Mouse (Mus musculus) kidney, postnatal 0 days (tissue): Measurements from ENCODE around the gene Lrrc26. TPM values are rescaled to one million over a fixed set of nuclear protein-coding genes. Genes with fewer than 3 reads are reported as not detected.

ENCODE experiments used
- ATAC-seq: fragments of 200-750 bp; cut with Nextera tagmentation; replicated peaks from 2 replicates; pipeline ENCODE4 v1.8.0; 2017; ENCODE audit warnings: low read depth, moderate number of reproducible peaks, moderate TSS enrichment, moderate library complexity; ENCODE audit not compliant: low FRiP score
- DNase-seq: peaks from one replicate; pipeline ENCODE4 v3.0.0-alpha.2; 2016; ENCODE audit warnings: low spot score
- H3K27ac ChIP-seq: fragments of 300-500 bp; sonication (generic); 2 replicates; pipeline ENCODE4 v1.5.1; 2014; ENCODE audit warnings: mild to moderate bottlenecking
- H3K27me3 ChIP-seq: fragments of 300-500 bp; sonication (generic); 2 replicates; pipeline ENCODE4 v1.6.1; 2014; ENCODE audit warnings: low read length, mixed read lengths; ENCODE audit not compliant: insufficient read depth
- H3K36me3 ChIP-seq: fragments of 300-500 bp; sonication (generic); 2 replicates; pipeline ENCODE4 v1.6.1; 2014; ENCODE audit warnings: low read length, mixed read lengths; ENCODE audit not compliant: insufficient read depth
- H3K4me1 ChIP-seq: fragments of 300-500 bp; sonication (generic); replicated peaks from 2 replicates; pipeline ENCODE4 v1.6.1; 2014; ENCODE audit warnings: antibody characterized with exemption, low read length, mixed read lengths; ENCODE audit not compliant: insufficient read depth
- H3K4me2 ChIP-seq: fragments of 300-500 bp; sonication (generic); 2 replicates; pipeline ENCODE4 v1.6.1; 2014; ENCODE audit warnings: mild to moderate bottlenecking, low read length, moderate library complexity, mixed read lengths
- H3K4me3 ChIP-seq: fragments of 300-500 bp; sonication (generic); replicated peaks from 2 replicates; pipeline ENCODE4 v1.5.1; 2014; ENCODE audit warnings: low read depth, low read length
- H3K9ac ChIP-seq: fragments of 300-500 bp; sonication (generic); 2 replicates; pipeline ENCODE4 v1.6.1; 2014; ENCODE audit warnings: low read depth, low read length
- H3K9me3 ChIP-seq: fragments of 300-500 bp; sonication (generic); replicated peaks from 2 replicates; pipeline ENCODE4 v1.6.1; 2016; ENCODE audit warnings: low read length, inconsistent platforms, mixed read lengths
- CTCF ChIP-seq: IDR thresholded peaks from 2 replicates; pipeline ENCODE4 v1.5.1; 2016; ENCODE audit warnings: antibody characterized with exemption, low read depth, mild to moderate bottlenecking, moderate library complexity
- WGBS: fragments of 180-500 bp; shearing (Covaris S2); extraction: QIAGEN DNeasy Blood & Tissue Kit; methylation state at CpG from one replicate; pipeline ENCODE4 v1.1.7; 2014; 5-methylcytosine and 5-hydroxymethylcytosine counted together
- polyA plus RNA-seq: library from polyadenylated mRNA; unstranded; fragments of >200 nt; fragmentation: Nextera tagmentation; extraction: Ambion mirVana; gene quantifications from 2 replicates; pipeline ENCODE4 v1.2.1, GENCODE M21; 2015

The Lrrc26 gene
- polyA plus RNA-seq, 1 experiment from 2014 or later = 0.29 TPM

- peak overlapping the region; percentile 59 for H3K4me3 ChIP-seq
- H3K27ac ChIP-seq = peak overlapping the region; percentile 51
- peaks cover 54% of the 10 kb centered on the region for H3K36me3 ChIP-seq
- peak overlapping the region; percentile 70 for H3K9ac ChIP-seq
- DNase-seq (no peak), ATAC-seq (peak; percentile 63)
- H3K27me3 ChIP-seq = no peaks in the 10 kb centered on the region
- no peak for TF ChIP-seq CTCF
- H3K4me1 ChIP-seq = peaks cover 19% of the 10 kb centered on the region
- under 1% methylated on average over 29 of the region's 29 CpGs for WGBS
- peak overlapping the region; percentile 73 for H3K4me2 ChIP-seq
- no peaks in the 10 kb centered on the region for H3K9me3 ChIP-seq
Observed at GRCm38 (mm10) chr2:25272515-25272914, 17.2 kb upstream of the Lrrc26 start.

DNA sequence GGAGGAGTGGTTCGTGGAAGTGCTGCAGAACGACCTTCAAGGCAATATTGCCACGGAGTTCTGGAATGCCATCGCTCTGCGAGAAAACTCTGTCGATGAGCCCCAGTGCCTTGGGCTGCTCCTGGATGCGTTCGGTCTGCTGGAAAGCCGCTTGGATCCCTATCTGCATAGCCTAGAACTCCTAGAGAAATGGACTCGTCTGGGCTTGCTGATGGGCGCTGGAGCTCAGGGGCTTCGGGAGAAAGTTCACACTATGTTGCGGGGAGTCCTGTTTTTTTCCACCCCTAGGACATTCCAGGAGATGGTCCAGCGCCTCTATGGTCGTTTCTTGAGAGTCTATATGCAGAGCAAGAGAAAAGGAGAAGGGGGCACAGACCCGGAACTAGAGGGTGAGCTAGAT lies 16.7 kb upstream of the Lrrc26 start:
- Histone ChIP-seq H3K27me3 (no peaks in the 10 kb centered on the region), H3K4me1 (peaks cover 19% of the 10 kb centered on the region), H3K9ac (peak overlapping the region; percentile 70), H3K36me3 (peaks cover 59% of the 10 kb centered on the region), H3K4me3 (peak overlapping the region; percentile 59), H3K27ac (0 out of 2 replicates have a peak overlapping the region, but pooled peaks have one; percentile 51), H3K9me3 (no peaks in the 10 kb centered on the region), H3K4me2 (peak overlapping the region; percentile 73)
- DNase-seq (no peak), ATAC-seq (no peak)
- TF ChIP-seq CTCF = no peak
- WGBS = 27% methylated on average over 16 of the region's 16 CpGs

DNA sequence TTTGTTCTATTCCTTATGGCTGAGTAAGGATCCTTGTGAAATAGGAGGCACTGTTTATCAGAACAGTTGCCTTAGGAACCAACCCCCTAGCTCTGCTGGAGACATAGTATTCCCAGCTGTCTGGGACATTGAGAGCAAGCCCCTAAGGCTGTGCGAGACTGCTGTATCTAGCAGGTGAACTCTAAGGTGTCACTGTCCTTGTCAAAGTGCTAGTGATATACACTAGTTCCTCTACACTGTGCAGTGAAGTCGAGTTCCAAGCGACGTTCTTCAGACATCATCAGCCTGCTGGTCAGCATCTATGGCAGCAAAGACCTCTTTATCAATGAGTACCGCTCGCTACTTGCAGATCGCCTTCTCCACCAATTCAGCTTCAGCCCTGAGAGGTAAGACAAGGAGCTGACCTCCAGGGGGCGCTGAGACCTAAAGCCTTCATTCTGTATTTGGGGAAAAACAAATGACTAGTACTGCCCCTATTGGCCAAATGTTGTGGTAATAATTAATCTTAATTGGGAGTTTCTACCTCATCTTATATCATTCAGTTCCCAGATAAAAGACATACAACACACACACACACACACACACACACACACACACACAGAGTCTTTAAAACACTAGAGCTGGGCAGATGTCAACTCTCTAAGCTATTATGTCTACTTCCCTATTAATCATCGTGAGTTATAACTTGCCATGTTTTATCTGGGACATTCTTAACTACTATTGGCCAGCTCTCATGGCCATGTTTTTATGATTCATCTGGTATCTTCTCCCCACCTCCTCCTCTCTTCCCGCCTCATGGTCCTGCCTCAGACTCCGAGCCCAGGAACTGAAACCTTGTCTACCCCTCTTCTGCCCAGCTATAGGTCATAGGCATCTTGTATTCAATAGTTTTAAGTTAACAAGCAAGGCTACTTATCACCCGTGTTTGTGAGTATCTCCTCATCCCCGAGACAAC lies 10.5 kb upstream of the Lrrc26 start:
- DNase-seq = peak; percentile 89
- WGBS = 62% methylated on average over 13 of the region's 13 CpGs
- H3K9me3 ChIP-seq = no peaks in the 10 kb centered on the region

DNA sequence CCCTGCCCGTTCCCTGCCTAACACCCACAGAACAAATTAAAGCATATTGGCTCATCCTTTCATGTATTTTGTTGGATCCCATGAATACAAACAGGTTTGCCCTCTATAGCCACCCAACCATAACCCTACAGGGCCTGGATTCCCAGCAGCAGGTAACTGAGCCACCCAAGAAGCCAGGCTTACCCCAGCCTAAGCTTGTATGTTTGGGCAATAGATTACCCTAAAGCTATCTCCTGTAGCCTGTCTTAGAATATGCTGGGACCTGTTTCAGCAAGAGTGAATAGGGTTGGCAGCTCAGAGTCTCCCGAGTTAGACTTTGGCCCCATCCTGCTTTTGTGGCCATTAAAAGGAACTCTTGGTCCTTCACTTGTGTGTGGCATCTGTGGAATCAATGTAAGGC lies 4.2 kb upstream of the Lrrc26 start:
- Histone ChIP-seq H3K4me1 (peaks cover 8% of the 10 kb centered on the region; the same call in 1 of the 2 replicates), H3K9ac (no peak overlapping the region), H3K27ac (no peak overlapping the region; the same call in 1 of the 2 replicates), H3K9me3 (no peaks in the 10 kb centered on the region), H3K4me2 (no peak overlapping the region), H3K36me3 (peaks cover 48% of the 10 kb centered on the region), H3K4me3 (no peak overlapping the region), H3K27me3 (peaks cover 26% of the 10 kb centered on the region)
- TF ChIP-seq CTCF = no peak
- ATAC-seq = no peak
- no peak for DNase-seq
- WGBS = 85% methylated on average over 2 of the region's 2 CpGs

More for the DNA sequence above, 10.5 kb upstream of the Lrrc26 start:
- TF ChIP-seq CTCF = peak; percentile 95
- ATAC-seq = no peak; the same call in 1 of the 2 replicates
- H3K27me3 ChIP-seq = no peaks in the 10 kb centered on the region
- H3K36me3 ChIP-seq = peaks cover 80% of the 10 kb centered on the region
- H3K4me3 ChIP-seq = no peak overlapping the region
- no peak overlapping the region for H3K9ac ChIP-seq
- no peak overlapping the region for H3K4me2 ChIP-seq
- H3K4me1 ChIP-seq = no peaks in the 10 kb centered on the region
- H3K27ac ChIP-seq = no peak overlapping the region

GRCm38 (mm10) chr2:25286314-25286713 lies 3.4 kb upstream of the Lrrc26 start:
- 90% methylated on average over 1 of the region's 1 CpGs for WGBS
- Histone ChIP-seq H3K9ac (no peak overlapping the region), H3K4me1 (peaks cover 12% of the 10 kb centered on the region; the same call in 1 of the 2 replicates), H3K4me3 (no peak overlapping the region), H3K27me3 (peaks cover 34% of the 10 kb centered on the region), H3K9me3 (no peaks in the 10 kb centered on the region), H3K27ac (peak overlapping the region; percentile 27), H3K4me2 (no peak overlapping the region), H3K36me3 (peaks cover 42% of the 10 kb centered on the region)
- TF ChIP-seq CTCF = no peak
- no peak for DNase-seq
- ATAC-seq = no peak

GRCm38 (mm10) chr2:25286837-25287636 lies 2.7 kb upstream of the Lrrc26 start:
- WGBS = 47% methylated on average over 7 of the region's 7 CpGs

More at GRCm38 (mm10) chr2:25286837-25287636, 2.7 kb upstream of the Lrrc26 start:
- no peak; the same call in 1 of the 2 replicates for ATAC-seq
- TF ChIP-seq CTCF = no peak
- Histone ChIP-seq H3K9ac (no peak overlapping the region), H3K27ac (peak overlapping the region; percentile 55), H3K4me3 (no peak overlapping the region), H3K36me3 (peaks cover 39% of the 10 kb centered on the region), H3K9me3 (no peaks in the 10 kb centered on the region), H3K4me1 (peaks cover 12% of the 10 kb centered on the region; the same call in 1 of the 2 replicates), H3K27me3 (peaks cover 41% of the 10 kb centered on the region), H3K4me2 (no peak overlapping the region)
- no peak for DNase-seq
